Mouse (Mus musculus) 3134 (cell line): ENCODE measurements around the gene Lcn9.
"Not testable (repeated sequence)": the region's sequence is repeated elsewhere in the genome, so short reads cannot be mapped to it uniquely, and the experiment has no call there.

ENCODE experiments used
- DNase-seq: peaks from one replicate; pipeline ENCODE4 v3.0.0-alpha.2; 2011; ENCODE audit warnings: low spot score; ENCODE audit not compliant: insufficient read length; ENCODE audit errors: extremely low read depth

The Lcn9 gene

DNA sequence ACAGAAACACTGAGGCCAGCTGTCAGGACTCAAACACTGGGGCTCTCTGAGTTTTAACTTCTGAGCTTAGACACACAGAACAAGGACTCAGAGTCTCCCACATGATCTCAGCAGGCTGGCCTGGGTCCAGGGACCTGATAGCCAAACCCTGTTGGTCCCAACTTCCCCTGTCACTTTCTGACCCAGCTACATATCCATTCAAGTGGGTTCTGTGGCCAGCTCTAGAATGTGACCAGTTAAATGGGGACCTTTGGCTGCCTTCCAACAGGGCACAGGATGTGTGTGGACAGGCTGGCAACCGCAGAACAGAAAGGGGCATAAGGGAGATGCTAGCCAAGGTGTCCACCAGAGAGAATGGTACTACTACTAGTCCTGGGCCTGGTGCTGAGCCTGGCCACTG, at the start of gene Lcn9:
Lcn9 (plus strand) TSS at position 348 of the 400 bp plus-strand sequence.
- DNase-seq = peak; percentile 35

DNA sequence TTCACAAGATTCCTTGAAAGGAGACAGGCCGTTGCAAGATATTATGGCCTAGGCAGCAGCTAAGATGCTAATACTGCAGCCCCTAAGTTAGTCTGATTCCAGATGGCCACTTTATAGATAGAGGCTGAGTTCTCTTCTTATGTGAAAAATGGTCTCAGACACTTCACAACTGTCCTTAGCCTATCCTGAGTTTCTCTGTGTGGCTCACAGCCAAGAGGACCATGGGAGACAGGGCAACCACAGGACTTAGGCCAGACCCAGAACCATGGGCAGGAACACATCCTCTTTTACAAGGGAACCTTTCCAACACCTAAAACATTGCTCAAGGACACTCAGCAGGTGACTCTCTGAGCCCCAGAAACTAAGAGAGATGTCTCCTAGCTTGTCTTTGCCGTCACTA, 49.4 kb upstream of the Lcn9 start:
- DNase-seq = no peak

GRCm38 (mm10) chr2:25774640-25775039, 48.3 kb upstream of the Lcn9 start:
- no peak for DNase-seq

GRCm38 (mm10) chr2:25775991-25776390, 47.0 kb upstream of the Lcn9 start:
- DNase-seq = no peak

GRCm38 (mm10) chr2:25776717-25777116, 46.2 kb upstream of the Lcn9 start, which contains the start of gene Lcn11:
TSS of gene Lcn11 (plus strand) at chr2:25777017.
- no peak for DNase-seq

- no peak for DNase-seq
Measured at GRCm38 (mm10) chr2:25779076-25779475, 43.9 kb upstream of the Lcn9 start.

DNA sequence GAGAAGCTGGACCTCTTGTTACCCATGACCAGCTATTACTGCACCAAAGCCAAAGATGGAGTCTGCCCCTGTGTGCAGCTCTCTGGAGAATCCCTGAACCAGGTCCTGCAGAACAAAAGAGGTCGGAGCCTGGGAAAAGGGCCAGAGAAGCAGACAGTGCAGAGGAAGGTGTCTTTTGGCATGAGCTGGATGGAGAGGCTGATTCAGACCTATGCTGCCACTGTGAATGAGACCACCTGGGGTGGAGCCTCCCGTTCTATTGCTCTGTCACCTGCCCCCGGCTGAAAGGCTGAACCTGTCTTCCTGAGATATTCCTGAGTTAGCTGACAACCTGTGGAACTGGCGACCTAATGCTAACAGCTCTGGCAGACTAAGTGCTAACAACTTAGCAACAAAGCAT, 42.0 kb upstream of the Lcn9 start:
- no peak for DNase-seq

- no peak for DNase-seq
Measured at GRCm38 (mm10) chr2:25781957-25782356, 41.0 kb upstream of the Lcn9 start, which contains the start of gene Gm13539. TSS of gene Gm13539 (plus strand) at chr2:25782257.

DNA sequence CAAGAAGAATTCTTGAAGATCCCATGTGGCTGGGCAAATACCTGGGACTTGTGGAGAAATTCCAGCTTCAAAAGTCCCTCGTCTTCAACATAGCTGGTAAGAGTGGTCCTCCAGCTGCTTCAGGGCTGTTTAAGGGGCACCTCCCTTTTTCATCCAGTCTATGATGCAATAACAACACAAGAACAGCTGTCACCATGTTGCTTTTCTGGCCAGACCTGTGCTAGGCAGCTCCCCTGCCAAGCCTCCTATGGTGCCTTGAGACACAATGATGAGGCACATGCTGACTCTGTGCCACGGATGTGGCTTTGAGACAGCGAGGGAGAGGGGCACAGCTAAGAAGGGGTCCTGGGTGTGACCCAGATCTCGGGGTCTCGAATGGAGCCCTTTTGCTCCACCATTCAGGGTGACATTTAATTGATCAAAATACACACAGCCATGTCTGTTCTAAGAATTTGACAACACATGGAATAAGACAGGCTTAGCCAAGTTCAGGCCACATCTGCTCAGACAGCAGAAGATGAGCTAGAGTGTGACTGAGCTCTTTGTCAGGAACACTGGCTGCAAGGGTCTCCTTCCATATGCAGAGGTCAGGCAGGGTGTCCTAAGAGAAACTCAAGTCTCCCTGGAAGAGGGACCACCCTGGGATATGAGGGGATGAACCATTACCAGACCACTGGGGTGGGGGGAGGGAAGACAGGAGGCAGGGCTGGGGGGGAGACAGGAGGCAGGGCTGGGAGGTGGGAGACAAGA, 37.2 kb upstream of the Lcn9 start:
- DNase-seq = no peak

DNA sequence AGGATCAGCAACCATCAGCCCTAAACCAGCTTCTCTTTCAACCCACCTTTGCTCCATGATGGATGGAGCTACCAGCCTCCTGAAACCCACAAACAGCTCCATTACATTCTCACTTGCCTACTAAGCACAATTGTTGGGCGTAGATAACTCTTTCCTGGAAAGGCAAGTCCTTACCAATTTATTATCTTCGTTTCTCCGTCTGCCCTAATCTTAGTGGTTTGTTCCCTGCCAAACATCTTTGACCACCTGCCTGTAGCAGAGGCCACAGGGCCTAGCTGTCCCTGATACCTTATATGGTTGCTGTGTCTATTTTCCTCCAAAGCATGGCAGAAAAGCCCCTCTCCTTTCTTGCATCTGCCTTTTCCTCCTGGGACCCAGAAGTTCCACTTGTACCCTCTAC, 33.9 kb upstream of the Lcn9 start:
- DNase-seq = no peak

GRCm38 (mm10) chr2:25797635-25798034, 25.3 kb upstream of the Lcn9 start:
- no peak for DNase-seq

GRCm38 (mm10) chr2:25798065-25798464, 24.9 kb upstream of the Lcn9 start:
- no peak for DNase-seq

DNA sequence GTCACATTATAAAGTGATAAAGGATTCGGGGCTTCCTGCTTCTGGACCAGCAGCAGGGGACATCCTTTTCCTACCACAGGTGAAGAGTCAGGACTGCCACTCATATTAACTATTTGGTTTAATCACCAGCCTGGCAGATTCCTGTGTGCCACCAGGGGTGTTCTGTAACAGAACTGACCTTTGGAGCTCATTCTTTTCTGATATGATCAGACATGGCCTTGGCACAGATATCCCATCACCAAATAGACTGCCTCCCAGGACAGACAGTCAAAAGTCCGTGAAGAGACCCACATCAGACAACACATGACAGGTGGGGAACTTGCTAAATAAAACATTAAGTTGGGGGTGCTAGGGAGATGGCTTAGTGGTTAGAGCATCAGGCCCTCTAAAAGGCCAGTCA, 11.2 kb upstream of the Lcn9 start:
- DNase-seq = no peak

- no peak for DNase-seq
Measured at GRCm38 (mm10) chr2:25813364-25813763, 9.6 kb upstream of the Lcn9 start.

DNA sequence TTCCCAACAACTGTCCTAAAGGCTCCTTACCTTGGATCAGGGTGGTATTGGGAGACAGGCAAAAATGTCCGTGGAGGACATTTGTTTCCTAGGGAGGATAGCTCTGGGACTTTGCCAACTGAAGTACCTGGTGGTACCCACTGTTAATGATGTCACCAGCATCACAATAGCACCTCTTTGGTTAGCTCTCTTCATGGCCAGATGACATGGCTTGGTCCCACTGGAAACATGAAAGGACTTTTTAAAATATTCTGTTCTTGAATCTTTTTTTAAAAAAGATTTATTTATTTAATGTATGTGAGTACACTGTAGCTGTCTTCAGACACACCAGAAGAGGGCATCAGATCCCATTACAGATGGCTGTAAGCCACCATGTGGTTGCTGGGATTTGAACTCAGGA, 7.2 kb upstream of the Lcn9 start, which contains the start of gene Glt6d1:
Glt6d1 (minus strand) TSS at position 101 of the 400 bp plus-strand sequence.
- DNase-seq = not testable (repeated sequence)

DNA sequence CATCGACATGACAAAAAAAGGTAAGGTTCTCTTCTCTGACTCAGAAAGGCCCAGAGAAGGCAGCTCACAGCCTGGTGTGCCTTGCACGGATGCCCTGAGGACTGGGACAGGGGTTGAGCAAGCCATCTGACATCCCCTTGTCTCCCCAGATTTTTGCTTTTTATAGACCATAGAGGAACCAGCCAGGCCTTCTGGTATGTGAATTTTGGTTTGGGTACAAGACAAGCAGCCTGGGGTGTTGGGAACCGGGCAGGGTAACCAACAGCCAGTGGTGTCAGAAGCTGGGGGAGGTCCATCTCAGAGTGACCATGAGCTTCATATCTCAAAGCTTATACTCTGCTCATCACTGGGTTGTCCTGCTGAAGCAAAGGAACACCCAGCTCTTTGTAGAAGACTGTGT, 1.8 kb downstream of the Lcn9 start:
- no peak for DNase-seq

- DNase-seq = no peak
Measured at GRCm38 (mm10) chr2:25828344-25828947, 5.5 kb downstream of the Lcn9 start.

- no peak for DNase-seq
Measured at GRCm38 (mm10) chr2:25830786-25831185, 7.8 kb downstream of the Lcn9 start.

GRCm38 (mm10) chr2:25836291-25836690, 13.3 kb downstream of the Lcn9 start:
- no peak for DNase-seq

DNA sequence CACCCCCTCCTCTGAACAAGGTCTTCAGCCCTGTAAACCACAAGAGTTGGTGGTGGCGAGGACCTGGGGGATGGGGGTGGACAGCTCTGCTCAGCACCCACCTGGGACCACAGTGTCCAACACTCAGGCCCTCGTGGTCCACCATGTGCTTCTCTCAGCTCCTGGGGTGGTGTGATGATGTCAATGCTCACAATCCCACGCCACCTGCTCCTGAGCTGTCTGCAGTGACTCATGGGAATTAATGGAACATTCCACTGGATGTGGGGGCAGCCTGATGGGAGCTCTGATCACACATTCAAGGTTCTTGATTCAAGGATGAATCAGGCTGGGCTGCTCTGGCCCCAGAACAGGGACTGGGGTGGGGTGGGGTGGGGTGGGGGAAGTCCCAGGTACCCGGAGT, 19.2 kb downstream of the Lcn9 start:
- DNase-seq = peak; percentile 34

DNA sequence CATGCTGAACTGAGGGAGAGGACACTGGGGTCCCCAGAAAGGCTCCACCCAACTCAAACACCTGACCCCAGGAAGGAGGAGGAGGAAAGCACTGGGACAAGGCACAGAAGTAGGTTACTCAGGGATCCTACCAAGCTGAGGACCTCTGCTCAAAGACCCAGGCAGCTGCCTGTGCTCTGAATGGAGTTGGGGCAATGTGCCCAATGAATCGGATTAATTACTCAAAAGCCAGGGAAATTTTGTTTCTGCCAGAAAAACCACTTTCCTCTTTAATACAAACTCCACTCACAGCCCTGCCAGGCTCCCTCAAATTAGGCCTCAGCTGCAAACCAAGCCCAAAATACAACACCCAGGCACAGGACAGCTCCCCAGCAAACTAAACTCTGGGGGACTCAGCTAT, 19.8 kb downstream of the Lcn9 start:
- no peak for DNase-seq

DNA sequence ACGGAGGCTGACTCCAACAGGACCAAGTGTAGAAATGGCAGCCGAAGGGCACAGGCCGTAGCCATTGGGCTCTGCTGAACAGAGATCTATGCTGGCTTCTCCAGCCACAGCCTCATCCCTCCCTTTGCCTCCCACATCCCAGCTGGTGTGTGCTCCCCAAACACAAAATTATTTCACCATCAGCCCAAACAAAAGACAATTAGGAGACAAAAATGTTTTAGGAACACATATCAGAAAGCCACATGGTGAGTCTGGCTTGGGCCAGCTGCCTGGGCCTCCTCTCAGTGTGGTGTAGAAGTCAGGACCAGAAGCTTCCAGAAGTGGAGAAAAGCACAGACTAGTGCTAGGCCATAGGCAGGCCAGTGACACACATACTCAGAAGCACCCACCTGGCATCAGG, 21.1 kb downstream of the Lcn9 start:
- DNase-seq = no peak
